Mouse (Mus musculus): ENCODE data around the gene Tmem25. TPM values are rescaled to one million over a fixed set of nuclear protein-coding genes. Genes with fewer than 3 reads are reported as not detected.
A peak's percentile ranks its signal among the peaks of the same experiment; 100 is the strongest.

Gene Tmem25
- polyA plus RNA-seq, 1 experiment: 71.8 TPM

DNA sequence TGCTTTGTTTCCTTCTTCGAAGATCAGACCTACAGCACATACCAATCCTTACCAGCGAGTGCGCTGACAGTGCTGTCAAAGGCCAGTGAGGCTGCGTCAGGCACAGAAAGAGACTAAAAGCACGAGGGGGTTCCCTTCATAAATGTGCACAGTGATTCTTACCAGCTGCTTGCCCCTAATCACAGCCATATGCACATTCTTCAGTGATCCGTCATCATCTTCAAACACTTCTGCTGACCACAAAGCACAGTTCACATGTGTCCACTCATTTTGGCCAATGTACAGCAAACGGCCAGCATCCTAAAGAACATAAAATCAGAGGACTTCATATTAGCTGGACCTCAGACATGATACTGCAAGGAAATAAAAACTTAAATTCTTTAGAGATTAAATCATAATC is 27.6 kb upstream of the Tmem25 start:
- WGBS: 83% methylated on average over 7 of the region's 7 CpGs
- TF ChIP-seq POLR2A (IDR thresholded peaks at IDR 0.05; ENCODE audit: low read depth, low read length) (no peak), CTCF (conservative IDR thresholded peaks at IDR 0.05; ENCODE audit: insufficient read depth, insufficient read length, low read depth, low read length) (no peak)
- no peak for DNase-seq

DNA sequence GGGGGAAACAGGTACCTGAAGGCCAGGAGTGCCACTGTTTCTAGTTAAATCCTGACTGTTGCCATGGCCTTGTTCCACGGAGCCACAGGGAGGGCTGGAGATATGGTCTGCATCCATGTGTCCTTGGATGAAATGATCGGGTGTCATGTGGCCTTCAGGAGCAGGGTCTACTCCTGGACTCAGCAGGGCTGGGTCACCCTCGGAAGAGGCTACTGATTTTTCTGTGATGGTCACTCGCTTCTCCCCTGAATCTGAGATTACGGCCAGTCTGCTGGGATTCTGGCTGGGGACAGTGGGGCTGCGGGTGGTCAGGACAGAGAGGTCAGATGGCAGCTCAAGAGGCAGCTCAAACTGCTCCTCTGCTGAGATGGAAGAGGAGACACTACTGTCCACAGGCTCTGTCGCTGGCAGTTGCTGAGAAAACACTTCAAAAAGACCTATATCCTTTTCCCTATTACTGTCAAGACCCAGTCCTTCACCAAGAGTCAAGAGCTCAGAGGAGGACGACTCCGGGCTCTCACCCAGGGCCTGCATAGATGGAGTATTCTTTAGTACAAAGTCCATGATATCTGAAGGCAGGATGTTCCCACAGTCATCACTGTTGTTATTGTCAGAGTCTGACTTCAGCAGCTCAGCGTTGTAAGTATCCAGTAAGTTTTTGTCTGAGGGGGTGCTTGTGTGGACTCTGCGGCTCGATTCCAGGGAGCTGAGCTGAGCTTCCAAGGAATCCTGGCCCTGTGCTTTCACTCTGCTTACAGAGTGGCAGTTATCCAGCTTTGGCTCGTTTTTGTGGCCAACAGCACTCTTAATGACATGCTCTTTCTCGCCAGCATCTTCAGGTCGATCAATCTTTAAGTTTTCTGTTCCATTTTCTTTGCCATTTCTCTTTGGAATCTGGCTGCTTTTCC is 21.1 kb upstream of the Tmem25 start:
- Histone ChIP-seq H3K27me3 (replicated peaks; ENCODE audit: control insufficient read depth, insufficient read depth, low read length) (no peaks in the 10 kb centered on the region), H3K4me1 (ENCODE audit: control insufficient read depth, insufficient read depth, low read length) (no peaks in the 10 kb centered on the region), H3K36me3 (ENCODE audit: control insufficient read depth, insufficient read depth, low read length) (peaks cover 11% of the 10 kb centered on the region), H3K4me3 (ENCODE audit: insufficient read depth, low read depth, low read length) (no peak overlapping the region), H3K27ac (ENCODE audit: insufficient read depth, low read depth, low read length) (no peak overlapping the region)
- TF ChIP-seq POLR2A (IDR thresholded peaks at IDR 0.05; ENCODE audit: low read depth, low read length): no peak
- TF ChIP-seq CTCF (conservative IDR thresholded peaks at IDR 0.05; ENCODE audit: insufficient read depth, insufficient read length, low read depth, low read length): no peak
- 75% methylated on average over 15 of the region's 15 CpGs for WGBS
- no peak for DNase-seq

More for the DNA sequence above, 27.6 kb upstream of the Tmem25 start:
- H3K27me3 ChIP-seq (replicated peaks; ENCODE audit: control insufficient read depth, insufficient read depth, low read length): no peaks in the 10 kb centered on the region
- H3K36me3 ChIP-seq (ENCODE audit: control insufficient read depth, insufficient read depth, low read length): peaks cover 14% of the 10 kb centered on the region
- no peak overlapping the region for H3K4me3 ChIP-seq (ENCODE audit: insufficient read depth, low read depth, low read length)
- no peaks in the 10 kb centered on the region for H3K4me1 ChIP-seq (ENCODE audit: control insufficient read depth, insufficient read depth, low read length)
- H3K27ac ChIP-seq (ENCODE audit: insufficient read depth, low read depth, low read length): no peak overlapping the region

- no peaks in the 10 kb centered on the region for H3K4me1 ChIP-seq (ENCODE audit: control insufficient read depth, insufficient read depth, low read length)
- H3K36me3 ChIP-seq (ENCODE audit: control insufficient read depth, insufficient read depth, low read length): peaks cover 19% of the 10 kb centered on the region
- 79% methylated on average over 5 of the region's 5 CpGs for WGBS
- no peak overlapping the region for H3K4me3 ChIP-seq (ENCODE audit: insufficient read depth, low read depth, low read length)
- no peaks in the 10 kb centered on the region for H3K27me3 ChIP-seq (replicated peaks; ENCODE audit: control insufficient read depth, insufficient read depth, low read length)
- no peak for DNase-seq
- H3K27ac ChIP-seq (ENCODE audit: insufficient read depth, low read depth, low read length): no peak overlapping the region
- TF ChIP-seq POLR2A (IDR thresholded peaks at IDR 0.05; ENCODE audit: low read depth, low read length) (no peak), CTCF (conservative IDR thresholded peaks at IDR 0.05; ENCODE audit: insufficient read depth, insufficient read length, low read depth, low read length) (no peak)
Observed at GRCm38 (mm10) chr9:44817522-44817921, 18.4 kb upstream of the Tmem25 start.

DNA sequence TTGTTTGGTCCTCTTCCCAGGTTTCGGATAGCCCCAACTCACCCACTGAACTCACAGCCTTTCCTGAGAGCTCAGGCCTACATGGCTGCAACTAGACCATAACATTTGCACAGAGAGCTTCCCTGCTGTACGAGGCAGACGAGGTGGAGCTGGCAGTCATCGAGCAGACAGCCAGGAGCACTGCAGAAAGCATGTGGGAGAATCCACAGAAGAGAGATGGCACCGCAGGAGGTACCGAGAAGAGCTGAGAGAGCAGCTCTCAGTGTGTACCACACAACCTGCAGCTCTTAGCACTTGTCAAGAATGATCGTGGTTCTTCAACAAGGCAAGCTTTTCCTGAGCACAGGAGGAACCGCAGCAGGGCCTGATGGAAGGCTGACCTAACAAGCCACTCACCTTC is 15.1 kb upstream of the Tmem25 start:
- Histone ChIP-seq H3K27ac (ENCODE audit: insufficient read depth, low read depth, low read length) (no peak overlapping the region), H3K36me3 (ENCODE audit: control insufficient read depth, insufficient read depth, low read length) (peaks cover 15% of the 10 kb centered on the region), H3K4me3 (ENCODE audit: insufficient read depth, low read depth, low read length) (no peak overlapping the region), H3K27me3 (replicated peaks; ENCODE audit: control insufficient read depth, insufficient read depth, low read length) (no peaks in the 10 kb centered on the region), H3K4me1 (ENCODE audit: control insufficient read depth, insufficient read depth, low read length) (no peaks in the 10 kb centered on the region)
- DNase-seq: no peak
- 90% methylated on average over 8 of the region's 8 CpGs for WGBS
- TF ChIP-seq POLR2A (IDR thresholded peaks at IDR 0.05; ENCODE audit: low read depth, low read length) (no peak), CTCF (conservative IDR thresholded peaks at IDR 0.05; ENCODE audit: insufficient read depth, insufficient read length, low read depth, low read length) (no peak)

DNA sequence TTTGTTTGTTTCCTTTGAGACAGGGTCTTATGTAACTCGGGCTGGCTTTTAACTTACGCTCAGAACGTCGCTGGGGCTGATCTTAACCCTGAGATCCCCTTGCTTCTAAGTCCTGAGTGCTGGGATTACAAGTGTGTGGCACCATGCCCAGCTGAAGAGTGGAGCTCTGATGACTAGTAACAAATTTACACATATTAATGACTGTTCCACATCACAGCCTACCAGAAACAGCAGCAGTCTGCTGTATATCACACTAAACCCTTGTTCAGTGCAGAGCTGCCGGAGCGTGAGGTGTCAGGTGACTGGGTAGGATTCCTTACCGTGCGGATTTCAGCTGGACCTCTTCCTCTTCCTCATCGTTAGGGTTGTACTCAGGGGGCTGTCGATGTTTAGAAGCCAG is 11.2 kb upstream of the Tmem25 start:
- TF ChIP-seq POLR2A (IDR thresholded peaks at IDR 0.05; ENCODE audit: low read depth, low read length) (no peak), CTCF (conservative IDR thresholded peaks at IDR 0.05; ENCODE audit: insufficient read depth, insufficient read length, low read depth, low read length) (no peak)
- 39% methylated on average over 10 of the region's 10 CpGs for WGBS
- no peak overlapping the region for H3K27ac ChIP-seq (ENCODE audit: insufficient read depth, low read depth, low read length)

GRCm38 (mm10) chr9:44807778-44808177 is 8.7 kb upstream of the Tmem25 start:
- peaks cover 2% of the 10 kb centered on the region; the same call in 1 of the 2 replicates for H3K36me3 ChIP-seq (ENCODE audit: control insufficient read depth, insufficient read depth, low read length)
- no peak for DNase-seq
- TF ChIP-seq POLR2A (IDR thresholded peaks at IDR 0.05; ENCODE audit: low read depth, low read length): no peak
- no peak for TF ChIP-seq CTCF (conservative IDR thresholded peaks at IDR 0.05; ENCODE audit: insufficient read depth, insufficient read length, low read depth, low read length)
- H3K4me3 ChIP-seq (ENCODE audit: insufficient read depth, low read depth, low read length): no peak overlapping the region
- no peak overlapping the region for H3K27ac ChIP-seq (ENCODE audit: insufficient read depth, low read depth, low read length)
- H3K4me1 ChIP-seq (ENCODE audit: control insufficient read depth, insufficient read depth, low read length): peaks cover 3% of the 10 kb centered on the region
- 92% methylated on average over 10 of the region's 10 CpGs for WGBS
- H3K27me3 ChIP-seq (replicated peaks; ENCODE audit: control insufficient read depth, insufficient read depth, low read length): no peaks in the 10 kb centered on the region

More for the DNA sequence above, 11.2 kb upstream of the Tmem25 start:
- Histone ChIP-seq H3K36me3 (ENCODE audit: control insufficient read depth, insufficient read depth, low read length) (peaks cover 9% of the 10 kb centered on the region; the same call in 1 of the 2 replicates), H3K27me3 (replicated peaks; ENCODE audit: control insufficient read depth, insufficient read depth, low read length) (no peaks in the 10 kb centered on the region), H3K4me3 (ENCODE audit: insufficient read depth, low read depth, low read length) (no peak overlapping the region), H3K4me1 (ENCODE audit: control insufficient read depth, insufficient read depth, low read length) (no peaks in the 10 kb centered on the region)
- DNase-seq: peak; percentile 37

DNA sequence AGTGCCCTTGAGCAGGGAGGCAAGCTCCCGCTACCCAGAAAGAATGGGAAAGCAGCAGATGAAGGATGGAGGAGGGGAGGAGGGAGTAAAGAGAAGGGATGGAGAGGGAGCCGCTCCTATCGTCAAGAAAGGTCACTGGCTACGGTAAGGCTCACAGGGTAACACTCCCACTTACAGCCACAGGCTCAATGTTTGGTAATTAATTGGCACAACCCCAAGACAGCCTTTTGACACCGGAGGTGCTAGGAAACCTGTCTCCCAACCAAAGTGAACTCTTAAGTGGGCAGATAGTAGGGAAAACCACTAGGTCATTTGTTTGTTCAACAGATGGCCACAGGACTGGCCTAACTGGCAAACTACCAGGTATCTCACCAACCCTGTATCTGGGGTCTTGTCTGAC is 8.0 kb upstream of the Tmem25 start:
- no peak overlapping the region for H3K27ac ChIP-seq (ENCODE audit: insufficient read depth, low read depth, low read length)
- TF ChIP-seq CTCF (conservative IDR thresholded peaks at IDR 0.05; ENCODE audit: insufficient read depth, insufficient read length, low read depth, low read length): no peak
- no peak for TF ChIP-seq POLR2A (IDR thresholded peaks at IDR 0.05; ENCODE audit: low read depth, low read length)
- no peaks in the 10 kb centered on the region for H3K27me3 ChIP-seq (replicated peaks; ENCODE audit: control insufficient read depth, insufficient read depth, low read length)
- peaks cover 2% of the 10 kb centered on the region; the same call in 1 of the 2 replicates for H3K36me3 ChIP-seq (ENCODE audit: control insufficient read depth, insufficient read depth, low read length)
- WGBS: 41% methylated on average over 5 of the region's 5 CpGs
- H3K4me3 ChIP-seq (ENCODE audit: insufficient read depth, low read depth, low read length): no peak overlapping the region
- H3K4me1 ChIP-seq (ENCODE audit: control insufficient read depth, insufficient read depth, low read length): peaks cover 3% of the 10 kb centered on the region
- DNase-seq: no peak
